ENCODE assay signal across 13 mouse cellular contexts in genomic region chr6:52562994-52563393, GRCm38 (mm10).
"Had no signal": no experiment of that assay in that cellular context is flagged by ENCODE, and none has a peak within 500 bp of the region (broad histone marks: within the 10 kb centered on the region; RNA-seq: fewer than 3 reads in every experiment).

No protein-coding gene starts in this region.

- H3K9ac ChIP-seq: liver, postnatal 0 days; lung, embryonic 15.5 days; midbrain, embryonic 12.5 days; neural tube, embryonic 12.5 days had no signal

- H3K9me3 ChIP-seq: lung, embryonic 15.5 days; midbrain, embryonic 10.5 days; midbrain, embryonic 12.5 days; neural tube, embryonic 12.5 days had no signal

- H3K27ac ChIP-seq: lung, embryonic 15.5 days; midbrain, embryonic 10.5 days; midbrain, embryonic 12.5 days; neural tube, embryonic 12.5 days had no signal

- ATAC-seq: liver, postnatal 0 days had no signal

- H3K4me2 ChIP-seq: lung, embryonic 15.5 days; midbrain, embryonic 12.5 days; neural tube, embryonic 12.5 days had no signal

- H3K36me3 ChIP-seq: lung, embryonic 15.5 days; midbrain, embryonic 10.5 days; midbrain, embryonic 12.5 days; neural tube, embryonic 12.5 days had no signal

- DNase-seq: liver, postnatal 0 days; lung, adult 2 months; lung, postnatal 10 days; lung, postnatal 4 days; midbrain, embryonic 14.5 days; right cerebral cortex, postnatal 14 days; thymus, adult 18-20 months; thymus, postnatal 14 days; thymus, postnatal 36 days had no signal

- H3K27me3 ChIP-seq: lung, embryonic 15.5 days; midbrain, embryonic 12.5 days; neural tube, embryonic 12.5 days had no signal

- H3K4me3 ChIP-seq: lung, embryonic 15.5 days; midbrain, embryonic 10.5 days; midbrain, embryonic 12.5 days; neural tube, embryonic 12.5 days had no signal
